Mouse (Mus musculus) liver, adult 2 months (tissue): ENCODE data around the gene Sh3glb1. TPM values are rescaled to one million over a fixed set of nuclear protein-coding genes. Genes with fewer than 3 reads are reported as not detected.

Source experiments
- DNase-seq: peaks from one replicate; pipeline ENCODE4 v3.0.0-alpha.2; 2011; ENCODE audit warnings: low read depth, low spot score; ENCODE audit errors: extremely low read depth
- H3K27ac ChIP-seq: fragments of 200-500 bp; replicated peaks from 2 replicates; pipeline ENCODE4 v1.5.1; 2012; ENCODE audit warnings: low read depth, mild to moderate bottlenecking, control low read depth, inconsistent platforms, low read length; ENCODE audit not compliant: insufficient read depth
- H3K27me3 ChIP-seq: fragments of 200-500 bp; 2 replicates; pipeline ENCODE4 v1.6.1; 2012; ENCODE audit warnings: mild to moderate bottlenecking, moderate library complexity, low read length, inconsistent platforms; ENCODE audit not compliant: control insufficient read depth, insufficient read depth
- H3K36me3 ChIP-seq: fragments of 200-500 bp; 2 replicates; pipeline ENCODE4 v1.6.1; 2012; ENCODE audit warnings: low read length, inconsistent platforms; ENCODE audit not compliant: control insufficient read depth, insufficient read depth
- H3K4me1 ChIP-seq: fragments of 200-500 bp; 2 replicates; pipeline ENCODE4 v1.6.1; 2011; ENCODE audit warnings: low read length; ENCODE audit not compliant: control insufficient read depth, insufficient read depth
- H3K4me3 ChIP-seq: fragments of 200-500 bp; 2 replicates; pipeline ENCODE4 v1.5.1; 2011; ENCODE audit warnings: low read depth, mild to moderate bottlenecking, control low read depth, low read length, moderate library complexity; ENCODE audit not compliant: insufficient read depth
- H3K79me2 ChIP-seq: fragments of 200-500 bp; 2 replicates; pipeline ENCODE4 v1.6.1; 2012; ENCODE audit warnings: inconsistent platforms, mild to moderate bottlenecking, low read length, moderate library complexity; ENCODE audit not compliant: control insufficient read depth, insufficient read depth
- H3K9ac ChIP-seq: fragments of 200-500 bp; 2 replicates; pipeline ENCODE4 v1.6.1; 2012; ENCODE audit warnings: low read depth, mild to moderate bottlenecking, control low read depth, inconsistent platforms, low read length
- CTCF ChIP-seq: fragments of 200-500 bp; IDR thresholded peaks from 2 replicates; pipeline ENCODE4 v1.5.1; 2011; ENCODE audit warnings: low read depth, low read length, control low read depth
- POLR2A ChIP-seq: fragments of 200-500 bp; IDR thresholded peaks from 2 replicates; pipeline ENCODE4 v1.6.1; 2011; ENCODE audit warnings: low read length, control low read depth; ENCODE audit not compliant: insufficient read depth; ENCODE audit errors: extremely low read depth
- WGBS: fragments of 180-500 bp; shearing (Covaris S2); methylation state at CpG from one replicate; pipeline ENCODE4 v1.1.7; 2018; 5-methylcytosine and 5-hydroxymethylcytosine counted together
- polyA plus RNA-seq: library from polyadenylated mRNA; depleted of rRNA; stranded (reverse); fragments of >200 nt; gene quantifications from 2 replicates; pipeline ENCODE4 v1.2.3, GENCODE M21; 2012
- total RNA-seq: library from RNA; depleted of rRNA; stranded (reverse); fragments of >200 nt; gene quantifications from 2 replicates; pipeline ENCODE4 v1.2.3, GENCODE M21; 2014

Gene Sh3glb1
- total and polyA plus RNA-seq, 2 experiments, result 7.7 to 28.2 TPM

- no peak for DNase-seq
- H3K9ac ChIP-seq, result no peak overlapping the region
These were observed 55.5 kb downstream of the Sh3glb1 start for GRCm38 (mm10) chr3:144664363-144665299.

GRCm38 (mm10) chr3:144663415-144664093, 56.6 kb downstream of the Sh3glb1 start:
- Histone ChIP-seq H3K27ac (no peak overlapping the region), H3K36me3 (no peaks in the 10 kb centered on the region), H3K27me3 (no peaks in the 10 kb centered on the region; the same call in 1 of the 2 replicates), H3K9ac (no peak overlapping the region), H3K79me2 (no peaks in the 10 kb centered on the region), H3K4me1 (peaks cover 3% of the 10 kb centered on the region), H3K4me3 (no peak overlapping the region)
- no peak for TF ChIP-seq CTCF
- TF ChIP-seq POLR2A, result no peak
- DNase-seq, result no peak
- WGBS, result 94% methylated on average over 7 of the region's 7 CpGs

More at GRCm38 (mm10) chr3:144664363-144665299, 55.5 kb downstream of the Sh3glb1 start:
- H3K4me3 ChIP-seq, result no peak overlapping the region
- H3K4me1 ChIP-seq, result peaks cover 3% of the 10 kb centered on the region
- WGBS, result 55% methylated on average over 22 of the region's 22 CpGs
- no peak for TF ChIP-seq POLR2A
- no peak for TF ChIP-seq CTCF
- no peaks in the 10 kb centered on the region; the same call in 1 of the 2 replicates for H3K27me3 ChIP-seq
- no peaks in the 10 kb centered on the region for H3K79me2 ChIP-seq
- no peak overlapping the region for H3K27ac ChIP-seq
- H3K36me3 ChIP-seq, result no peaks in the 10 kb centered on the region

GRCm38 (mm10) chr3:144662215-144662852, 57.8 kb downstream of the Sh3glb1 start:
- H3K27me3 ChIP-seq, result no peaks in the 10 kb centered on the region; the same call in 1 of the 2 replicates
- H3K27ac ChIP-seq, result no peak overlapping the region
- peaks cover 3% of the 10 kb centered on the region for H3K4me1 ChIP-seq
- H3K4me3 ChIP-seq, result no peak overlapping the region
- H3K9ac ChIP-seq, result no peak overlapping the region
- TF ChIP-seq CTCF (no peak), POLR2A (no peak)
- DNase-seq, result no peak
- WGBS, result 78% methylated on average over 8 of the region's 8 CpGs
- no peaks in the 10 kb centered on the region for H3K79me2 ChIP-seq
- no peaks in the 10 kb centered on the region for H3K36me3 ChIP-seq

DNA sequence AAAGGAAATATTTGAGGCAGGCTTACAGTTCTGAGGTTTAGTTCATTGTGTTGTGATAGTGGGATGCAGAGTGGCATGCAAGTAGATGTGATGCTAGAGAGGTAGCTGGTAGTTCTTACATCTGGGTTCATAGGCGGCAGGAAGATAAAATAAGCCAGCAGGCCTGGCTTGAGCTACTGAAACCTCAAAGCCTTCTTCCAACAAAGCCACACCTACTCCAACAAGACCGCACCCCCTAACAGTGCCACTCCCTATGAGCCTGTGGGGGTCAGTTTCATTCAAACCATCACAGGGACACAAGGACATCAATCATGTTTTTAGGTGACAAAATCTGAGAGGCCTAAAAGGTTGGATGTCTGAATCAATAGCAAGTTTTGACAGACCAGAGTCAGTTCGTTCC, 58.7 kb downstream of the Sh3glb1 start:
- WGBS, result 96% methylated on average over 3 of the region's 3 CpGs
- H3K79me2 ChIP-seq, result no peaks in the 10 kb centered on the region
- no peak overlapping the region for H3K27ac ChIP-seq
- no peaks in the 10 kb centered on the region for H3K36me3 ChIP-seq
- no peak overlapping the region for H3K9ac ChIP-seq
- H3K4me1 ChIP-seq, result peaks cover 3% of the 10 kb centered on the region
- no peaks in the 10 kb centered on the region; the same call in 1 of the 2 replicates for H3K27me3 ChIP-seq
- no peak overlapping the region for H3K4me3 ChIP-seq
- TF ChIP-seq POLR2A (no peak), CTCF (no peak)
- no peak for DNase-seq

DNA sequence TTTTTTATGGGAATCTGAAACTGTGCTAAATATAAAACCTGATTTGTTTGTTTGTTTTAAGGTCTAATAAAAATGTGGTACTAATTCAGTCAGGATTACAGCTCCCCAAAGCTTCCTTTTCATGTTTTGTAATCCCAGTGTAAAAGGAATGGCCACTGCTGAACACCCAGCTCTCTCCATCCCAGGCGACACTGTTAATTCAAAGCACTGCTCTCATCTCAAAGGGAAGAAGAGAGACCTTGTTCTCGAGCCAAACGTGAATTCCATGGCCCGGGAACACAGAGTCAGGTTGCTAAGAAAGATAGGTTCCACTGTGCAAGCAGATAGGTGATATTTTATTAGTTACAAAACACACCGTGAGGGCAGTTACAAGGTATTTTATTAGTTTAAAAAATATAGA, 75.9 kb downstream of the Sh3glb1 start:
- Histone ChIP-seq H3K27me3 (no peaks in the 10 kb centered on the region), H3K4me1 (peaks cover 9% of the 10 kb centered on the region), H3K4me3 (no peak overlapping the region), H3K36me3 (no peaks in the 10 kb centered on the region), H3K27ac (no peak overlapping the region), H3K79me2 (no peaks in the 10 kb centered on the region), H3K9ac (no peak overlapping the region)
- DNase-seq, result peak; percentile 13
- 16% methylated on average over 5 of the region's 5 CpGs for WGBS
- TF ChIP-seq POLR2A, result no peak
- no peak for TF ChIP-seq CTCF
